Mouse (Mus musculus): ENCODE measurements around the gene Gstm2.
"Not testable (repeated sequence)": the region's sequence is repeated elsewhere in the genome, so short reads cannot be mapped to it uniquely, and the experiment has no call there.

DNA sequence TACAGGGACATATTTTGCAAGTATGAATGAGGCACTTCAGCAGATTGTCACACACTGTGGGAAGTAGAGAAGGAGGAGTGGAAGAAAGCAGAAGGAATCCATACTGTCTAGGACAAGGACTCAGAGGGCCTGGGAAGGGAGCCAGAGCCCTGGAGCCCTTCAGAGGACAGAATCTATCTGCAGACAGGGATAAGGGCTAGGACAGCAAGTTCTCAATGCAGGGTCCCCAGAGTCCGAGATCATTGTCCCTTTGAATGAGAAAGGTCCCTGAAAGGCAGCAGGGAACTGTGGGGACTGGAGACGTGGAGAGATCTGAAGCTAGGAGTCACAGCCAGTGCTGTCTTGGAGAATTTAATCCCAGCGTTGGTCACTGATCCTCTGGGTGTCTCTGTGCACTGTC, 33.0 kb upstream of the Gstm2 start:
- TF ChIP-seq CTCF (IDR thresholded peaks at IDR 0.05; ENCODE audit: insufficient read depth, low read length); POLR2A (IDR thresholded peaks at IDR 0.05; ENCODE audit: borderline replicate concordance, extremely low read depth, low read depth, low read length): not testable (repeated sequence)

All from lung, adult 2 months (tissue).